ENCODE assay signal across 24 mouse cellular contexts in the genomic region with DNA sequence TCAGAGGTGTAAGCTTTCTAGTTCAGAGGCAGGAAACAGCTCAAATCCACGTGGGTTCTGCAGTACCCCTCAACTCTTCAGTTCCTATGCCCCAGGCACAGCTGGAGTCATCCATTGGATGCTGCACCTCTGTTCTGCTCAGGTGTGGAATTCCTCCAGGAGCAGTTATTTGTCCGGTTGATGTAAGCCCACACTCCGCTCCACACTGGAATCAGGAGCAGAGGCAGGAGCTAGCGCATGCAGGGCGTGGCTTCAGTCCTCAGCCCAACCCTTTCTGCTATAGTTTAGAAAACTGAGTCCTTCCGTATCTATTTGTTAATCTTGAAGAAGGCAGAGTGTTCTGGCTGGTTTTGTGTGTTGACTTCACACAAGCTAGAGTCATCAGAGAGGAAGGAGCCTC. TPM values are rescaled to one million over a fixed set of nuclear protein-coding genes. Genes with fewer than 3 reads are reported as not detected.
DNase-seq lines count a peak whose midpoint lies in the region; ATAC-seq and TF ChIP-seq lines count a peak whose summit lies in the region.
"Had no signal": no experiment of that assay in that cellular context is flagged by ENCODE, and none has a peak within 500 bp of the region (broad histone marks: within the 10 kb centered on the region; RNA-seq: fewer than 3 reads in every experiment).

No protein-coding gene starts in this region.

- H3K27me3 ChIP-seq in liver, postnatal 0 days (ENCODE audit: insufficient read depth, low read length), result no peaks in the 10 kb centered on the region
- H3K27me3 ChIP-seq in limb, embryonic 14.5 days (ENCODE audit: control insufficient read depth, insufficient read depth, low read length), result no peaks in the 10 kb centered on the region
- H3K27me3 ChIP-seq: CH12.LX; kidney, embryonic 15.5 days; neural tube, embryonic 12.5 days had no signal

- H3K36me3 ChIP-seq in liver, postnatal 0 days (replicated peaks; ENCODE audit: insufficient read depth, low read length), result no peaks in the 10 kb centered on the region
- H3K36me3 ChIP-seq in limb, embryonic 14.5 days (ENCODE audit: control insufficient read depth, insufficient read depth, low read length), result no peaks in the 10 kb centered on the region
- H3K36me3 ChIP-seq: hindbrain, embryonic 10.5 days; kidney, embryonic 15.5 days; neural tube, embryonic 12.5 days had no signal

- ATAC-seq in liver, postnatal 0 days, result 0 out of 2 replicates have a peak, but pooled peaks have one; percentile 15
- ATAC-seq in limb, embryonic 14.5 days (ENCODE audit: low FRiP score, low read depth), result peak; percentile 58; the same call in 1 of the 2 replicates
- ATAC-seq: forebrain, postnatal 0 days; hindbrain, embryonic 16.5 days had no signal

- intact Hi-C loops in left cerebral cortex, postnatal 4 days (cut with DNase I), result no loop called here

- TF ChIP-seq POLR2A in limb, embryonic 14.5 days (IDR thresholded peaks at IDR 0.05; ENCODE audit: borderline replicate concordance, extremely low read depth, insufficient read depth, insufficient read length), result no peak

- TF ChIP-seq EP300 in liver, postnatal 0 days (IDR thresholded peaks at IDR 0.05; ENCODE audit: low read depth), result no peak

- no peak overlapping the region for H3K9ac ChIP-seq in liver, postnatal 0 days (replicated peaks)
- no peak overlapping the region for H3K9ac ChIP-seq in limb, embryonic 14.5 days (ENCODE audit: low read depth, low read length, severe bottlenecking)
- H3K9ac ChIP-seq: forebrain, postnatal 0 days; neural tube, embryonic 12.5 days had no signal

- H3K4me3 ChIP-seq in liver, postnatal 0 days (ENCODE audit: low read depth, low read length), result no peak overlapping the region
- H3K4me3 ChIP-seq in limb, embryonic 14.5 days (replicated peaks; ENCODE audit: low read length), result no peak overlapping the region
- H3K4me3 ChIP-seq: hindbrain, embryonic 10.5 days; kidney, embryonic 15.5 days; neural tube, embryonic 12.5 days had no signal

- no peaks in the 10 kb centered on the region for H3K9me3 ChIP-seq in liver, postnatal 0 days (ENCODE audit: low read length)
- no peaks in the 10 kb centered on the region for H3K9me3 ChIP-seq in limb, embryonic 14.5 days (ENCODE audit: control insufficient read depth, low read length)
- H3K9me3 ChIP-seq: hindbrain, embryonic 10.5 days; kidney, embryonic 15.5 days; neural tube, embryonic 12.5 days had no signal

- no peak overlapping the region for H3K4me2 ChIP-seq in liver, postnatal 0 days (ENCODE audit: low read depth, low read length)
- H3K4me2 ChIP-seq in limb, embryonic 14.5 days (replicated peaks; ENCODE audit: low read depth, low read length, severe bottlenecking), result no peak overlapping the region
- H3K4me2 ChIP-seq: heart, embryonic 11.5 days; kidney, embryonic 15.5 days; neural tube, embryonic 12.5 days had no signal

- WGBS in liver, postnatal 0 days (ENCODE audit: insufficient replicate concordance), result 59% methylated on average over 6 of the region's 6 CpGs
- WGBS in limb, embryonic 14.5 days, result 43% methylated on average over 6 of the region's 6 CpGs

- no peak for TF ChIP-seq CTCF in liver, postnatal 0 days (IDR thresholded peaks at IDR 0.05; ENCODE audit: low read depth)

- DNase-seq in liver, postnatal 0 days, result no peak
- DNase-seq in liver (no peak), ES-CJ7 (ENCODE audit: low read depth, low spot score) (peak; percentile 11), ZHBTc4 (ENCODE audit: low read depth, low spot score) (peak; percentile 47)
- no peak for DNase-seq in limb, embryonic 14.5 days (ENCODE audit: low spot score)
- DNase-seq in adrenal gland, adult (ENCODE audit: inconsistent age in 2 of 2, low spot score in 1 of 2), result no peak
- no peak for DNase-seq in left cerebral cortex, postnatal 4 days
- DNase-seq: adrenal gland, postnatal 14 days; B cell, adult 2 months; cerebellum, adult 8-10 months; forebrain, postnatal 0 days; gastrocnemius, postnatal 14 days; heart, adult 11 months; kidney, adult 11 months; kidney, postnatal 36 days; layer of hippocampus, postnatal 36 days; midbrain, embryonic 14.5 days; right cerebral cortex, postnatal 14 days had no signal

- H3K27ac ChIP-seq in liver, postnatal 0 days (ENCODE audit: low read depth), result no peak overlapping the region
- H3K27ac ChIP-seq in limb, embryonic 14.5 days (replicated peaks; ENCODE audit: low read depth, low read length), result peak overlapping the region; percentile 63; the same call in 1 of the 2 replicates
- H3K27ac ChIP-seq: hindbrain, embryonic 10.5 days; kidney, embryonic 15.5 days; neural tube, embryonic 12.5 days had no signal

- H3K4me1 ChIP-seq in liver, postnatal 0 days (ENCODE audit: insufficient read depth), result peaks cover 13% of the 10 kb centered on the region
- H3K4me1 ChIP-seq in limb, embryonic 14.5 days (ENCODE audit: control insufficient read depth, insufficient read depth, low read length), result peaks cover 30% of the 10 kb centered on the region
- H3K4me1 ChIP-seq: kidney, embryonic 15.5 days; neural tube, embryonic 12.5 days had no signal

RNA-seq across cellular contexts. Expression of gene Nek6, which starts 9.3 kb away (rescaled TPM):
- polyA plus RNA-seq in liver, postnatal 0 days (2015; fragmentation: Nextera tagmentation; extraction: Ambion mirVana), result 30.6 and 39.7 TPM in 2 replicates
- polyA plus RNA-seq in limb, embryonic 14.5 days (2012; rRNA removed), result 77.2 and 81.1 TPM in 2 replicates
- polyA plus RNA-seq in limb, embryonic 14.5 days (2014; fragmentation: Nextera tagmentation; extraction: Ambion mirVana), result 123 and 138 TPM in 2 replicates
- 10 to 100 TPM; 29.0 to 33.7 TPM for total RNA-seq in left cerebral cortex, postnatal 4 days (2021)

Comparison
In these comparisons a context has a peak if more than half of its experiments do, and no peak if none do; other contexts are left out.
1. DNase-seq: peak in ES-CJ7 (single experiment) and ZHBTc4 (single experiment); none in liver, postnatal 0 days (single experiment), liver (single experiment), limb, embryonic 14.5 days (single experiment), adrenal gland, adult (0 of 2) and left cerebral cortex, postnatal 4 days (single experiment).